Mouse (Mus musculus) C2C12 (cell line): ENCODE data around the gene Polr3f. TPM values are rescaled to one million over a fixed set of nuclear protein-coding genes. Genes with fewer than 3 reads are reported as not detected.

Experiments used
- H3K27me3 ChIP-seq: one replicate; pipeline ENCODE4 v1.6.1; 2011; ENCODE audit not compliant: control insufficient read depth, insufficient read depth, insufficient read length
- H3K36me3 ChIP-seq: one replicate; pipeline ENCODE4 v1.6.1; 2011; ENCODE audit not compliant: control insufficient read depth, insufficient read depth
- H3K4me3 ChIP-seq: one replicate; pipeline ENCODE4 v1.5.1; 2011; ENCODE audit warnings: mild to moderate bottlenecking, control low read depth; ENCODE audit not compliant: poor library complexity, insufficient read depth, severe bottlenecking
- H3K79me2 ChIP-seq: one replicate; pipeline ENCODE4 v1.6.1; 2011; ENCODE audit not compliant: control insufficient read depth, insufficient read depth
- H3K79me3 ChIP-seq: one replicate; pipeline ENCODE4 v1.6.1; 2011; ENCODE audit warnings: low read depth, control low read depth
- H3ac ChIP-seq: one replicate; pipeline ENCODE3; 2011; ENCODE audit warnings: low read depth; ENCODE audit not compliant: control insufficient read depth, insufficient read length
- CEBPB ChIP-seq: IDR thresholded peaks from one replicate; pipeline ENCODE4 v1.6.1; 2011; ENCODE audit warnings: low read depth, mild to moderate bottlenecking, control low read depth, moderate library complexity
- CTCF ChIP-seq: IDR thresholded peaks from one replicate; pipeline ENCODE4 v1.5.1; 2011; ENCODE audit not compliant: control insufficient read depth, insufficient read depth, insufficient read length
- FOSL1 ChIP-seq: IDR thresholded peaks from one replicate; pipeline ENCODE4 v1.8.0; 2011; ENCODE audit warnings: mild to moderate bottlenecking, low read length; ENCODE audit not compliant: poor library complexity, insufficient read depth, severe bottlenecking
- MAX ChIP-seq: IDR thresholded peaks from one replicate; pipeline ENCODE4 v1.6.1; 2011; ENCODE audit warnings: mild to moderate bottlenecking, control low read depth
- MYOD1 ChIP-seq: IDR thresholded peaks from one replicate; pipeline ENCODE4 v1.6.1; 2011; ENCODE audit warnings: low read depth; ENCODE audit not compliant: control insufficient read depth, insufficient read length
- MYOG ChIP-seq: IDR thresholded peaks from one replicate; pipeline ENCODE4 v1.6.1; 2011; ENCODE audit not compliant: control insufficient read depth, insufficient read length; ENCODE audit errors: extremely low read depth
- USF1 ChIP-seq: IDR thresholded peaks from one replicate; pipeline ENCODE4 v1.6.1; 2011; ENCODE audit warnings: low read depth, mild to moderate bottlenecking, control low read depth, moderate library complexity
- polyA plus RNA-seq: library from polyadenylated mRNA; unstranded; fragments of >200 nt; fragmentation: generic; extraction: Trizol; gene quantifications from one replicate; pipeline ENCODE4 v1.2.1, GENCODE M21; 2012; ENCODE audit warnings: missing spikeins

Polr3f gene
- polyA plus RNA-seq, 1 experiment: 5.6 TPM

GRCm38 (mm10) chr2:144550529-144550928 lies 23.0 kb downstream of the Polr3f start, which contains the start of gene Rbbp9:
TSS of gene Rbbp9 (minus strand) at chr2:144550869.
- Histone ChIP-seq H3K79me2 (no peaks in the 10 kb centered on the region), H3ac (peak within 1 kb of the TSS; percentile 99), H3K27me3 (no peaks in the 10 kb centered on the region), H3K36me3 (no peaks in the 10 kb centered on the region), H3K4me3 (peak within 1 kb of the TSS; percentile 47), H3K79me3 (no peaks in the 10 kb centered on the region)
- no peak for TF ChIP-seq FOSL1
- TF ChIP-seq MAX: no peak
- TF ChIP-seq MYOD1: no peak
- no peak for TF ChIP-seq USF1
- no peak for TF ChIP-seq MYOG
- TF ChIP-seq CEBPB: no peak
- no peak for TF ChIP-seq CTCF

- H3K27me3 ChIP-seq: no peaks in the 10 kb centered on the region
- H3K79me2 ChIP-seq: peaks cover 28% of the 10 kb centered on the region
- no peak for TF ChIP-seq CEBPB
- no peak for TF ChIP-seq CTCF
- TF ChIP-seq MYOG: no peak
- no peak for TF ChIP-seq FOSL1
- no peak for TF ChIP-seq MAX
- no peak for TF ChIP-seq MYOD1
- no peak for TF ChIP-seq USF1
- H3K36me3 ChIP-seq: no peaks in the 10 kb centered on the region
- H3ac ChIP-seq: no peak overlapping the region
- H3K4me3 ChIP-seq: no peak overlapping the region
- peaks cover 11% of the 10 kb centered on the region for H3K79me3 ChIP-seq
Observed at GRCm38 (mm10) chr2:144553905-144554304, 26.4 kb downstream of the Polr3f start.

GRCm38 (mm10) chr2:144555286-144555819 lies 27.8 kb downstream of the Polr3f start:
- no peaks in the 10 kb centered on the region for H3K27me3 ChIP-seq
- H3K36me3 ChIP-seq: no peaks in the 10 kb centered on the region
- no peak for TF ChIP-seq MYOD1
- no peak for TF ChIP-seq MYOG
- TF ChIP-seq FOSL1: no peak
- H3K4me3 ChIP-seq: peak overlapping the region; percentile 90
- H3ac ChIP-seq: peak overlapping the region; percentile 59
- H3K79me2 ChIP-seq: peaks cover 31% of the 10 kb centered on the region
- peaks cover 15% of the 10 kb centered on the region for H3K79me3 ChIP-seq

DNA sequence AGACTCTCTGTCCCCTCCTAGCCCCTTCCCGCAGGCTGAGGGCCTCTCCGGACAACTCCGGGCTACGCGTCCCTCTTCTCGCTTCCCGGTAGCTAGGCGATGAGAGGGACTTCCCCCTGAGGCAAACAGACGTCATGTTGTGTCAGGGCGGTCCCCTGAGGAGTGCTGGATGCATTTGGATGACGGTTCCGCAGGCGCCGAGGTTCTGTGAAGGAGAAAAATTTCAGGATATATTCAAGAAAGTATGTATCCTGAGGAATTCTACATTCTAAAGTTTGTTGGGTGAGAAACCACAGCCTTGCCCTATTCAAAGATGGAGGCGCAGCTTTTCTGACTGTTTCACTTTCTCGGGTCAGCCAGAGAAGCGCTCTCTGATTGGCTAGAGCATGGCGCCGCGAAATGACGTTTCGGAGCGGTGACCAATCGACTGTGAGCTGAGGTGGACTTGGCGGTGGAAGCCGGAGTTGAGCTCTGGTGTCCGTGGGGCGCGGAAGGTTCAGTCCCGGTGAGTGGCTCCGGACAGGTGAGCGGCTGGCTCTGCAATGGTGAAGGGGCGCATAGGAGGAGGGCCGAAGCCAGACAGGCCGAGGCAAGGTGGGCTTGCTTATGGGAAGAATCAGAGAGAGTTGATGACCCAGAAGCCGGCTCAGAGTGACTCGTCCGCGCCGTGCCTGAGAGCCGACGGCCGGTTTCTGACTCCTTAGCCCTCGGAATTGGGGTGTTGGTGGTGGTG lies 28.5 kb downstream of the Polr3f start, which contains the start of gene Sec23b:
Gene Sec23b (plus strand): TSS at position 410 of the 733 bp plus-strand sequence.
- Histone ChIP-seq H3ac (peak within 1 kb of the TSS; percentile 60), H3K79me2 (peaks cover 31% of the 10 kb centered on the region), H3K36me3 (no peaks in the 10 kb centered on the region), H3K79me3 (peaks cover 15% of the 10 kb centered on the region), H3K27me3 (no peaks in the 10 kb centered on the region), H3K4me3 (peak within 1 kb of the TSS; percentile 90)
- TF ChIP-seq USF1 (no peak), CEBPB (no peak), CTCF (no peak)

- no peaks in the 10 kb centered on the region for H3K27me3 ChIP-seq
- H3ac ChIP-seq: no peak overlapping the region
- TF ChIP-seq MYOD1 (no peak), MAX (no peak), USF1 (no peak), CEBPB (no peak), MYOG (no peak), FOSL1 (no peak), CTCF (no peak)
- H3K4me3 ChIP-seq: no peak overlapping the region
- no peaks in the 10 kb centered on the region for H3K79me3 ChIP-seq
- H3K79me2 ChIP-seq: no peaks in the 10 kb centered on the region
- peaks cover 67% of the 10 kb centered on the region for H3K36me3 ChIP-seq
Observed at GRCm38 (mm10) chr2:144588723-144589122, 61.2 kb downstream of the Polr3f start.

Other genes with a start within 250 kb of the Polr3f start
- not detected for gene Ovol2, start 195.6 kb upstream of the Polr3f start, polyA plus RNA-seq
- gene Kat14, start 158.7 kb upstream of the Polr3f start, polyA plus RNA-seq: 32.6 TPM
- gene Pet117, start 158.7 kb upstream of the Polr3f start, polyA plus RNA-seq: 1.2 TPM
- gene Dzank1, start 304 bp upstream of the Polr3f start, polyA plus RNA-seq: 0.16 TPM
- 6.0 TPM for gene Rbbp9, start 23.2 kb downstream of the Polr3f start, polyA plus RNA-seq
- 60.4 TPM for gene Sec23b, start 28.5 kb downstream of the Polr3f start, polyA plus RNA-seq
- 48.3 TPM for gene Smim26, start 66.3 kb downstream of the Polr3f start, polyA plus RNA-seq
- 7.1 TPM for gene Dtd1, start 72.2 kb downstream of the Polr3f start, polyA plus RNA-seq